Mouse (Mus musculus) erythroid progenitor cell, adult 5-6 weeks (primary cell): Measurements from ENCODE around the gene Kcns1. TPM values are rescaled to one million over a fixed set of nuclear protein-coding genes. Genes with fewer than 3 reads are reported as not detected.

Source experiments
- ATAC-seq: replicated peaks from 2 replicates; pipeline ENCODE4 v1.8.0; 2016; ENCODE audit warnings: moderate number of reproducible peaks, mild to moderate bottlenecking, moderate TSS enrichment, inconsistent platforms; ENCODE audit not compliant: poor library complexity, low FRiP score, severe bottlenecking
- total RNA-seq, 2 experiments: library from RNA; stranded (forward) in 1 of 2; stranded (reverse) in 1 of 2; fragments of 150-400 nt in 1 of 2; fragments of 186-747, 209-891 nt in 1 of 2; gene quantifications; 2 replicates each; pipeline versions ENCODE4 v1.2.3 to v1.2.4; 2015 to 2017; ENCODE audit warnings: low replicate concordance in 2 of 2

Kcns1 gene
- total RNA-seq, 2 experiments from 2014 or later, result not detected

GRCm38 (mm10) chr2:164131586-164131985 is 39.3 kb downstream of the Kcns1 start:
- ATAC-seq, result no peak

- ATAC-seq, result no peak
Measured at GRCm38 (mm10) chr2:164128576-164129411, 42.1 kb downstream of the Kcns1 start.

GRCm38 (mm10) chr2:164127297-164127696 is 43.6 kb downstream of the Kcns1 start:
- no peak for ATAC-seq

GRCm38 (mm10) chr2:164126533-164126955 is 44.4 kb downstream of the Kcns1 start:
- ATAC-seq, result no peak

GRCm38 (mm10) chr2:164123169-164123766 is 47.6 kb downstream of the Kcns1 start:
- no peak for ATAC-seq

- ATAC-seq, result no peak
Measured at GRCm38 (mm10) chr2:164119503-164119902, 51.4 kb downstream of the Kcns1 start.

- no peak for ATAC-seq
Measured at GRCm38 (mm10) chr2:164115531-164115930, 55.4 kb downstream of the Kcns1 start.

GRCm38 (mm10) chr2:164114051-164114450 is 56.9 kb downstream of the Kcns1 start:
- no peak for ATAC-seq

Other genes with a start within 250 kb of the Kcns1 start
- gene Ywhab, start 176.2 kb downstream of the Kcns1 start, total RNA-seq (2015; ENCODE audit: low replicate concordance), result 59.1 and 59.9 TPM in 2 replicates
- gene Ywhab, start 176.2 kb downstream of the Kcns1 start, total RNA-seq (2017; ENCODE audit: low replicate concordance), result 33.0 and 34.5 TPM in 2 replicates
- gene Pabpc1l, start 145.7 kb downstream of the Kcns1 start, total RNA-seq (2015; ENCODE audit: low replicate concordance), result 3.6 TPM in 1 of 2 replicates, not detected in the other
- not detected in 2 replicates for gene Pabpc1l, start 145.7 kb downstream of the Kcns1 start, total RNA-seq (2017; ENCODE audit: low replicate concordance)
- gene Stk4, start 100.8 kb downstream of the Kcns1 start, total RNA-seq (2015; ENCODE audit: low replicate concordance), result 58.7 and 62.5 TPM in 2 replicates
- 40.8 and 74.2 TPM in 2 replicates for gene Stk4, start 100.8 kb downstream of the Kcns1 start, total RNA-seq (2017; ENCODE audit: low replicate concordance)
- 17.3 and 21.8 TPM in 2 replicates for gene Tomm34, start 99.9 kb downstream of the Kcns1 start, total RNA-seq (2015; ENCODE audit: low replicate concordance)
- gene Tomm34, start 99.9 kb downstream of the Kcns1 start, total RNA-seq (2017; ENCODE audit: low replicate concordance), result 9.9 and 10.2 TPM in 2 replicates
- gene Wfdc5, start 11.6 kb upstream of the Kcns1 start, total RNA-seq (2015; ENCODE audit: low replicate concordance), result not detected in 2 replicates
- not detected in 2 replicates for gene Wfdc5, start 11.6 kb upstream of the Kcns1 start, total RNA-seq (2017; ENCODE audit: low replicate concordance)
- not detected in 2 replicates for gene Wfdc12, start 19.5 kb upstream of the Kcns1 start, total RNA-seq (2015; ENCODE audit: low replicate concordance)
- gene Wfdc12, start 19.5 kb upstream of the Kcns1 start, total RNA-seq (2017; ENCODE audit: low replicate concordance), result not detected in 2 replicates
- gene Wfdc15a, start 29.0 kb upstream of the Kcns1 start, total RNA-seq (2015; ENCODE audit: low replicate concordance), result not detected in 2 replicates
- gene Wfdc15a, start 29.0 kb upstream of the Kcns1 start, total RNA-seq (2017; ENCODE audit: low replicate concordance), result not detected in 2 replicates
- not detected in 2 replicates for gene Wfdc15b, start 50.5 kb upstream of the Kcns1 start, total RNA-seq (2015; ENCODE audit: low replicate concordance)
- gene Wfdc15b, start 50.5 kb upstream of the Kcns1 start, total RNA-seq (2017; ENCODE audit: low replicate concordance), result not detected in 2 replicates
- gene Svs2, start 67.4 kb upstream of the Kcns1 start, total RNA-seq (2015; ENCODE audit: low replicate concordance), result not detected in 2 replicates
- gene Svs2, start 67.4 kb upstream of the Kcns1 start, total RNA-seq (2017; ENCODE audit: low replicate concordance), result not detected in 2 replicates
- not detected in 2 replicates for gene Svs3b, start 85.5 kb upstream of the Kcns1 start, total RNA-seq (2015; ENCODE audit: low replicate concordance)
- gene Svs3b, start 85.5 kb upstream of the Kcns1 start, total RNA-seq (2017; ENCODE audit: low replicate concordance), result not detected in 2 replicates
- not detected in 2 replicates for gene Svs4, start 107.3 kb upstream of the Kcns1 start, total RNA-seq (2015; ENCODE audit: low replicate concordance)
- not detected in 2 replicates for gene Svs4, start 107.3 kb upstream of the Kcns1 start, total RNA-seq (2017; ENCODE audit: low replicate concordance)
- gene Svs3a, start 118.2 kb upstream of the Kcns1 start, total RNA-seq (2015; ENCODE audit: low replicate concordance), result not detected in 2 replicates
- not detected in 2 replicates for gene Svs3a, start 118.2 kb upstream of the Kcns1 start, total RNA-seq (2017; ENCODE audit: low replicate concordance)
- gene Svs6, start 145.6 kb upstream of the Kcns1 start, total RNA-seq (2015; ENCODE audit: low replicate concordance), result not detected in 2 replicates
- gene Svs6, start 145.6 kb upstream of the Kcns1 start, total RNA-seq (2017; ENCODE audit: low replicate concordance), result not detected in 2 replicates
- not detected in 2 replicates for gene Svs5, start 161.6 kb upstream of the Kcns1 start, total RNA-seq (2015; ENCODE audit: low replicate concordance)
- gene Svs5, start 161.6 kb upstream of the Kcns1 start, total RNA-seq (2017; ENCODE audit: low replicate concordance), result not detected in 2 replicates
- 36.9 and 68.8 TPM in 2 replicates for gene Slpi, start 218.0 kb upstream of the Kcns1 start, total RNA-seq (2015; ENCODE audit: low replicate concordance)
- gene Slpi, start 218.0 kb upstream of the Kcns1 start, total RNA-seq (2017; ENCODE audit: low replicate concordance), result 6.3 and 11.0 TPM in 2 replicates
- not detected in 2 replicates for gene Rbpjl, start 232.0 kb upstream of the Kcns1 start, total RNA-seq (2015; ENCODE audit: low replicate concordance)
- not detected in 2 replicates for gene Rbpjl, start 232.0 kb upstream of the Kcns1 start, total RNA-seq (2017; ENCODE audit: low replicate concordance)
- not detected in 2 replicates for gene Matn4, start 234.0 kb upstream of the Kcns1 start, total RNA-seq (2015; ENCODE audit: low replicate concordance)
- gene Matn4, start 234.0 kb upstream of the Kcns1 start, total RNA-seq (2017; ENCODE audit: low replicate concordance), result not detected in 2 replicates